Mouse (Mus musculus) midbrain, embryonic 15.5 days (tissue): ENCODE results near the gene Sugp1. TPM values are rescaled to one million over a fixed set of nuclear protein-coding genes. Genes with fewer than 3 reads are reported as not detected.
A peak's percentile ranks its signal among the peaks of the same experiment; 100 is the strongest.
"Not testable (repeated sequence)": the region's sequence is repeated elsewhere in the genome, so short reads cannot be mapped to it uniquely, and the experiment has no call there.

ENCODE experiments used
- ATAC-seq: fragments of 200-750 bp; cut with Nextera tagmentation; replicated peaks from 2 replicates; pipeline ENCODE4 v1.8.0; 2017; ENCODE audit warnings: moderate TSS enrichment
- H3K27ac ChIP-seq: fragments of 300-500 bp; sonication (generic); 2 replicates; pipeline ENCODE4 v1.5.1; 2015; ENCODE audit warnings: mild to moderate bottlenecking, inconsistent platforms
- H3K27me3 ChIP-seq: fragments of 300-500 bp; sonication (generic); replicated peaks from 2 replicates; pipeline ENCODE4 v1.6.1; 2015; ENCODE audit warnings: inconsistent platforms
- H3K36me3 ChIP-seq: fragments of 300-500 bp; sonication (generic); replicated peaks from 2 replicates; pipeline ENCODE4 v1.6.1; 2015; ENCODE audit warnings: inconsistent platforms
- H3K4me1 ChIP-seq: fragments of 300-500 bp; sonication (generic); 2 replicates; pipeline ENCODE4 v1.6.1; 2015; ENCODE audit warnings: inconsistent platforms
- H3K4me2 ChIP-seq: fragments of 300-500 bp; sonication (generic); 2 replicates; pipeline ENCODE4 v1.6.1; 2015; ENCODE audit warnings: inconsistent platforms, mild to moderate bottlenecking, moderate library complexity
- H3K4me3 ChIP-seq: fragments of 300-500 bp; sonication (generic); 2 replicates; pipeline ENCODE4 v1.5.1; 2015; ENCODE audit warnings: mild to moderate bottlenecking, inconsistent platforms
- H3K9ac ChIP-seq: fragments of 300-500 bp; sonication (generic); 2 replicates; pipeline ENCODE4 v1.6.1; 2015; ENCODE audit warnings: mild to moderate bottlenecking, inconsistent platforms
- H3K9me3 ChIP-seq: fragments of 300-500 bp; sonication (generic); 2 replicates; pipeline ENCODE4 v1.6.1; 2016; ENCODE audit warnings: inconsistent platforms
- WGBS: fragments of 180-500 bp; shearing (Covaris S2); methylation state at CpG from one replicate; pipeline ENCODE4 v1.1.7; 2015; ENCODE audit warnings: mixed read lengths; 5-methylcytosine and 5-hydroxymethylcytosine counted together
- polyA plus RNA-seq: library from polyadenylated mRNA; unstranded; fragments of >200 nt; fragmentation: Nextera tagmentation; extraction: Ambion mirVana; gene quantifications from 2 replicates; pipeline ENCODE4 v1.2.1, GENCODE M21; 2015

Sugp1 gene
- polyA plus RNA-seq, 1 experiment from 2014 or later, result 65.4 TPM

DNA sequence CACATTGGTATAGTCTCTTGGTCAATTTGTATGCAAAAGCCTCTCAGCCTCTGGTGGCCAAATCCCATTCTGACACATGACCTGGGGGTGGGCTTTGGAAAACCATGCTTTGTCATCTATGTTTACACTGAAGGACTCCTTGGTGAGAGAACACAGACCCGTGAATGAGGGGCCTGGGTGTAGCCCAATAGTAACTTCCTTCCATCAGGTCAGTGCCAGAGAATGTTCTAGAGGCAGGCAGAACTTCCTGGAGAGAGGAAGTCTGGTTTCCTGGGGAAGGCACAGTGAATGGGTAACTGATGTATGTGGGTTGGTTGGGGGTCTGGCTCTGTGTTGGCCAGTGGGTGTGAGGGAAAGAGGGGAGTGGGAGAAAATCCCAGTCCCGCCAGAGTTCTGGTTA lies 37.4 kb upstream of the Sugp1 start:
- no peaks in the 10 kb centered on the region for H3K9me3 ChIP-seq
- 52% methylated on average over 2 of the region's 2 CpGs for WGBS
- H3K9ac ChIP-seq, result no peak overlapping the region
- H3K4me3 ChIP-seq, result no peak overlapping the region
- H3K27ac ChIP-seq, result no peak overlapping the region
- ATAC-seq, result no peak
- no peak overlapping the region for H3K4me2 ChIP-seq
- H3K4me1 ChIP-seq, result peaks cover 7% of the 10 kb centered on the region; the same call in 1 of the 2 replicates
- no peaks in the 10 kb centered on the region for H3K36me3 ChIP-seq
- no peaks in the 10 kb centered on the region for H3K27me3 ChIP-seq

DNA sequence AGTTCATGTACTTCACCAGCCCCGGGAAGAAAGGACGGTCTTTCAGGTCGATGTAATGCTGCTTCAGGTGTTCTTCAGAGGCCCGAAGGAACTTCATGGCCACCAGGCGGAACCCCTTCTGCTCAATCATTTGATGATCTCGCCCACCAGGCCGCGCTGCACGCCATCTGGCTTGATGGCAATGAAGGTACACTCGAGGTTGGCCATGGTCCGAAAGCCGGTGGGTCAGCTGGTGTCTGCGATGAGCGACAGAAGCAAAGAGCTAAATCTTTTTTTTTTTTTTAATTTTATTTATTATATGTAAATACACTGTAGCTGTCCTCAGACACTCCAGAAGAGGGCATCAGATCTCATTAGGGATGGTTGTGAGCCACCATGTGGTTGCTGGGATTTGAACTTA lies 31.8 kb upstream of the Sugp1 start:
- H3K27ac ChIP-seq, H3K9me3 ChIP-seq, H3K4me3 ChIP-seq, H3K4me1 ChIP-seq, ATAC-seq, H3K36me3 ChIP-seq, H3K4me2 ChIP-seq, H3K9ac ChIP-seq, H3K27me3 ChIP-seq: not testable (repeated sequence)
- 94% methylated on average over 14 of the region's 14 CpGs for WGBS

DNA sequence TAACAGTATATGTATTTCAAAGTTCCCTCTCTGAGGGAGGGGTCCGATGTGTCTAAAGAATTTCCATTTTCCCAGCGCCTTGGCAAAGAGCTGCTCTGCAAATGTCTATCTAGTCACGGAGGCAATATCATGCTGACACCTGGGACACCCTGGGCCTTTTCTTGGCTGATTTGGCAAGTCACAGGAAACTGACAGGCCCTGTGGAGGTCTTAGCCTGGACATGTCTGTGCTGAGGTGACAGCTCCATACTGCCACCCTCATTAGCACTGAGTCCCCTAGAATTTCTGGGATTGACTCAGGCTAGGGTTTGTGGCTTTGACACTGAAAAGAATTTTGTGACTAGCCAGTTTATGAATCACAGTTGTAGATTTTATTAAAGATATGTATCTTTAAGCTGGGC lies 30.3 kb upstream of the Sugp1 start:
- no peak overlapping the region for H3K4me3 ChIP-seq
- no peaks in the 10 kb centered on the region for H3K9me3 ChIP-seq
- H3K36me3 ChIP-seq, result peaks cover 9% of the 10 kb centered on the region; the same call in 1 of the 2 replicates
- no peak for ATAC-seq
- no peak overlapping the region for H3K9ac ChIP-seq
- no peak overlapping the region for H3K4me2 ChIP-seq
- WGBS, result 81% methylated on average over 3 of the region's 3 CpGs
- H3K27ac ChIP-seq, result no peak overlapping the region
- no peaks in the 10 kb centered on the region for H3K4me1 ChIP-seq
- no peaks in the 10 kb centered on the region for H3K27me3 ChIP-seq

DNA sequence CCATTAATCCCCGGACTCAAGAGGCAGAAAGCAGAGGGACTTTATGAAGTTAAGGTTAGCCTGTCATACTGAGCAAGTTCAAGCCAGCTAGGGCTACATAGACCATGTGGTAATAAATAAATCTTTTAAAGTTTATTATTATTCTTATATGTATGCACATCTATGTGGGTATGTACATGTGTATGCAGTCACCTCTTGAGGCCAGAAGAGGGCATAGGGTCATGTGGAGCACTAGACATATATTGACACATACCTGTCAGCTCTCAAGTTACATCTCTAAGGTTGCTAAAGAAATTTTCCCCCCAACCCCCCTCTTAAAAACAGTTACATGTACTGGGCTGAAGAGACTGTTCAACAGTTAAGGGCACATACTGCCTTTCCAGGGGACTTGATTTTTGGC lies 29.9 kb upstream of the Sugp1 start:
- H3K9me3 ChIP-seq, result no peaks in the 10 kb centered on the region
- H3K4me2 ChIP-seq, result no peak overlapping the region
- WGBS, result 72% methylated on average over 1 of the region's 1 CpGs
- H3K36me3 ChIP-seq, result peaks cover 13% of the 10 kb centered on the region; the same call in 1 of the 2 replicates
- H3K27me3 ChIP-seq, result no peaks in the 10 kb centered on the region
- no peaks in the 10 kb centered on the region for H3K4me1 ChIP-seq
- no peak overlapping the region for H3K27ac ChIP-seq
- ATAC-seq, result no peak; the same call in 1 of the 2 replicates
- H3K9ac ChIP-seq, result no peak overlapping the region
- no peak overlapping the region for H3K4me3 ChIP-seq

DNA sequence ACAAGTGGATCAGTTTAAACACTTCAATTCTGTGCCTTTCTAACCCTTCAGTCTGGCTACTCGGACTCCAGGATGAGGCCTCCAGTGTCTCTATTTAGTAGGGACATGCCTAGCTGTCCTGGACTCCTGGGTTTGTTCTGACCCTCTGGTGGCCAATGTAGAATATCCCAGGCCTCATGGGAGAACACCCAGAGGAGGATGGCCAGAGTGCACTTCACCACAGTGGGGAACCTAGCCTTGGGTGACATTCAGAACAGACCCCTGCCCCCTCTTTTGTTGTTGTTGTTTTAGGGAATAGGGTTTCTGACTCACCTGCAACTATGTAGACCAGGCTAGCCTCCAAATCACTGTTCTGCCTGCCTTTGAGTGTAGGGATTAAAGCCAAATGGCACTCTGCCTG lies 27.6 kb upstream of the Sugp1 start:
- Histone ChIP-seq H3K4me1 (no peaks in the 10 kb centered on the region), H3K27ac (no peak overlapping the region), H3K9me3 (no peaks in the 10 kb centered on the region), H3K4me3 (no peak overlapping the region), H3K4me2 (no peak overlapping the region), H3K9ac (no peak overlapping the region), H3K36me3 (peaks cover 35% of the 10 kb centered on the region), H3K27me3 (no peaks in the 10 kb centered on the region)
- WGBS, result 79% methylated on average over 1 of the region's 1 CpGs
- no peak for ATAC-seq

DNA sequence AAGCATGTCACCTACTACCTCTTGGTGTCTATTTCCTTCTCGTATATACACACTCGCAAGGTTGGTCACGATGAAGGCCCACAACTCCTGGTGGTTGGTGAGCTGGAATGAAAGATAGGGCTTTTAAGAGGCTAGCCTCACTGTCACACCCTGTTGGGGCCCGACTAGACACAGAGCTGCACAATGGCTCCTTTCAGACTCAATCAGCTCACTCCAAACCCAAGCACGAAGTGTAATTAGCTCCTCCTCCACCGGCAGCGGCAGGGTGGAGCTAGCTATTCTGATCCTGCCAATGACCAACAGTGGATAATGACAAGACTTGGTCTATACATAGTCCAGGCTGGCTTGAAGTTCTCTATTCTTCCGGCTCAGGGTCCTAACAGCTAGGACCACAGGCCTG lies 19.0 kb upstream of the Sugp1 start:
- Histone ChIP-seq H3K4me1 (no peaks in the 10 kb centered on the region), H3K27me3 (no peaks in the 10 kb centered on the region), H3K9ac (no peak overlapping the region), H3K9me3 (no peaks in the 10 kb centered on the region), H3K36me3 (peaks cover 95% of the 10 kb centered on the region), H3K4me2 (no peak overlapping the region), H3K4me3 (no peak overlapping the region), H3K27ac (no peak overlapping the region)
- no peak for ATAC-seq
- WGBS, result 75% methylated on average over 8 of the region's 8 CpGs

DNA sequence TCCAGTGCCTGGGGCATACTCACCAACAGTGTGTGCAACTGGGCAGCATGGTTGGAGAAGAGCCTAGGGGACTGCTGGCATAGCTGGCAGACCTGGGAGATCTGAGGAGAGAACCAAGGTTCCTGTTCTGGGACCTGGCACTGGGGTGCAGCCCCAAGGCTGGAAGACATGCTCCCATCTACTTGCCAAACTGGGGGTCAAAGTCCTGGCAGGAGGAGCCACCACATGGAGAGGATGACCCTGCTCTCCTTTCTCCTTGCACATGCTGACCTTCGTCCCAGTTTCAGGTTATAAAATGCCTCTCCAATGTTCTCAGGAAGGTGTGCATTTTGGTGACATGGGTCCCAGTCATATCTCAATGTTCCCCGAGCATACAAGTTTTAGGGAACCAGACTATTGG lies 16.5 kb upstream of the Sugp1 start:
- H3K4me2 ChIP-seq, result no peak overlapping the region
- H3K36me3 ChIP-seq, result peaks cover 91% of the 10 kb centered on the region
- H3K27ac ChIP-seq, result no peak overlapping the region
- ATAC-seq, result no peak
- H3K27me3 ChIP-seq, result no peaks in the 10 kb centered on the region
- no peaks in the 10 kb centered on the region for H3K4me1 ChIP-seq
- no peak overlapping the region for H3K9ac ChIP-seq
- H3K4me3 ChIP-seq, result no peak overlapping the region
- WGBS, result 89% methylated on average over 2 of the region's 2 CpGs
- H3K9me3 ChIP-seq, result no peaks in the 10 kb centered on the region

DNA sequence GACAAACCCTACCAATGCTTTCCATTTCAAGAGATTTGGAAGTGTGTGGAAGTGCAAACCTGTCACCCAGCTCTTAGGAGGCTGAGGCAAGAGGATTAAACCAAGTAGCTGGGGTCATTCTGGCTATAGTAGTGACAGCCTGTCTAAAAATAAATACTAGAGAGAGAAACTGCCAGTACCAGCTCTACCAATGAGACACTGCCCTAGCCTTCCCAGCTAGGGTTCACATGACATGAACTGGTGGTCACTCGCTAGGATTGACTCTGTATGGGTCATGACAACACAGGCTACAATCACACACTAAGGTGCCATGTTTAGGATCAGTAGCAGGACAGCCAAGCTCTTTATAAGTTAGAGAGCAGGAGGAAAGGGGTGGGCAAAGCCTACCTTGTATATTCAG lies 12.4 kb upstream of the Sugp1 start:
- no peak for ATAC-seq
- Histone ChIP-seq H3K36me3 (peaks cover 52% of the 10 kb centered on the region), H3K4me1 (no peaks in the 10 kb centered on the region), H3K27ac (no peak overlapping the region), H3K4me2 (no peak overlapping the region), H3K4me3 (no peak overlapping the region), H3K9ac (no peak overlapping the region), H3K27me3 (no peaks in the 10 kb centered on the region), H3K9me3 (no peaks in the 10 kb centered on the region)
- 100% methylated on average over 1 of the region's 1 CpGs for whole genome bisulfite sequencing

DNA sequence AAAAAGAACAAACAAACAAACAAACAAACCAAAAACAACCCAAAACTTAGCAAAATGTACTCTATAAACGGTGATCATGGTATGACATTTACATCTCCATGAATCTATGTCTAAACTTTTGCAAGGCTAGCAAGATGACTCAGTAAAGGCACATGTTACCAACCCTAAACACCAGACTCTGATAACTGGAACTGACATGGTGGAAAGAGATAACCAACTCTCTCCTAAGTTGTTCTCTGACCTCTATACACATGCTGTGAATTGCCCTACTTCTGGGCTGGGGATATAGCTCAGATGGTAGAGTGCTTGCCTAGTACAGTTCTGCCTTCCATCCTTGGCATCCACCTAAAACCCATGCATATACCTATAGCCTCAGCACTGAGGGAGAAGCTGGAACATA lies 4.6 kb upstream of the Sugp1 start:
- no peak overlapping the region for H3K4me3 ChIP-seq
- no peak overlapping the region for H3K27ac ChIP-seq
- no peak overlapping the region for H3K9ac ChIP-seq
- peaks cover 3% of the 10 kb centered on the region; the same call in 1 of the 2 replicates for H3K36me3 ChIP-seq
- H3K9me3 ChIP-seq, result no peaks in the 10 kb centered on the region
- H3K4me2 ChIP-seq, result no peak overlapping the region
- no peaks in the 10 kb centered on the region for H3K27me3 ChIP-seq
- no peak for ATAC-seq
- WGBS, result 83% methylated on average over 1 of the region's 1 CpGs
- H3K4me1 ChIP-seq, result peaks cover 24% of the 10 kb centered on the region

DNA sequence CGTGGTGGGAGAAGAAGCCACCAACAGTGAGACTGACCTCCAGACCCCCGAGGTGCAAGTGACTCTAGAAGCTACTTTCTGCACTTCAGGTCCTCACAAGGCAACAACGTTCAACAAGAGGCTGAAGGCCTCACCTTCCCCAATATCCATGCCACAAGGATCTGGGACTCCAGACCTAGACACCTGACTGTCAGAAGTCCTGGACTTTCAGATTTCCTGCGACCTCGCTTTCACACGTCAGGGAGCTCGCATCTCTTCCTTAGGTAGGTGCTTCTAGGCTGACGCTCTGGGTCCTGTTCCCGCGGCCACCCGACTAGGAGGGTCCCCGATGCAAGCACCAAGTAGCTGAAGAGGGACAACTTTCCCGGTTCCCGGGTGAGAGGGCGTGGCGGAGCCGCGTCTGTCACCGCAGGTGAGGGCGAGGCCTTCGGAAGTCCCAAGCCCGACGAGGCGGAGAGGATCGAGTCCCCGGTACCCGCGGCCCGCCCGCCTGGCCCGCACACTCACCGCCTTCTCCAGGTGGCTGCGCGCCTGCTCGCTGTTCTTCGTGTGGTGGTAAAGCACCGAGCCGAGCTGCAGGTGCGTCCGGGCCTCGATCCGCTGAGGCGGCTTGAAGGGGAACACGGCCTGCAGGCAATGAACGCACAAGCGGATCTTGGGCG lies 597 bp upstream of the Sugp1 start:
- Histone ChIP-seq H3K9ac (peak overlapping the region; percentile 94), H3K27ac (peak overlapping the region; percentile 89), H3K4me1 (peaks cover 39% of the 10 kb centered on the region), H3K36me3 (peaks cover 3% of the 10 kb centered on the region; the same call in 1 of the 2 replicates), H3K27me3 (no peaks in the 10 kb centered on the region), H3K4me2 (peak overlapping the region; percentile 78), H3K9me3 (no peaks in the 10 kb centered on the region), H3K4me3 (peak overlapping the region; percentile 85)
- under 1% methylated on average over 47 of the region's 47 CpGs for WGBS
- peak; percentile 2; the same call in 1 of the 2 replicates for ATAC-seq

DNA sequence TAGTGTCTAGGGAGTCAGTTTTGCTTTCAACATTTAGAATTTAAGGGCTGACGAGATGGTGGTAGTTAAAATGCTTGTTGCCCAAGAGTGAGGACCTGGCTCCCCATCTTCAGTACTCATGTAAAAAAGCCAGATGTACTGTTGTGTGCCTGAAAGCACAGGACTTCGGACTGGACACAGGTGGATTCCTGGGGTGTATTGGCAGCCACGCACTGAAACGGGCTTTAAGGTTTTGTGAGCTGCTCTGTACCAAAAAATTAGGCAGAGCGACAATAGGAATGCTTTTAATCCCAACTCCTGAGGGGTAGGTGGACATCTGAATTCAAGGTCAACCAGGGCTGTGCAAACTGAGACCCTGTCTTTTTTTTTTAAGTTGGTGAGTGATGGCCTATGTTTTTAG lies 1.4 kb downstream of the Sugp1 start:
- WGBS, result 90% methylated on average over 5 of the region's 5 CpGs
- H3K9ac ChIP-seq, result peak overlapping the region; percentile 94; the same call in 1 of the 2 replicates

DNA sequence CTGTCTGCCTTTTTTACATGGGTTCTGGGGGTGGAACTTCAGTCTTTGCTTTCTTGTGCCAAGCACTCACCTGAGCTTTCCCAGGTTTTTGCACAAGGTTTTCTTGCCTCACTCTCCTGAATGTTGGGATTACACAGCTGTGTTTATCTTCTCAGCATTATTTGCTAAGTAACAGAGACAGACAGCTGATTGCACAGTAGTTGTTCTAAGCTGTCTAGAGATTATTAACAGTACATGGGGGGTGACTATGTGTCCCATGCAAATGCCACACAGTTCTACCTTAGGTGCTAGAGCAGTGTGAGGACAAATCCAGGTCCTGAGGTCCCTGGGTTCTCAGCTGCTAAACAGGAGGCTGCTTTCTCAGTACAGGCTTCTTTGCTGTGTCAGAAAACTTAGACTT lies 7.0 kb downstream of the Sugp1 start:
- Histone ChIP-seq H3K27me3 (no peaks in the 10 kb centered on the region), H3K27ac (no peak overlapping the region), H3K4me3 (no peak overlapping the region), H3K4me2 (no peak overlapping the region), H3K4me1 (peaks cover 1% of the 10 kb centered on the region), H3K9me3 (no peaks in the 10 kb centered on the region), H3K9ac (no peak overlapping the region), H3K36me3 (peaks cover 34% of the 10 kb centered on the region)
- no peak for ATAC-seq

More for the DNA sequence above, 1.4 kb downstream of the Sugp1 start:
- no peaks in the 10 kb centered on the region for H3K27me3 ChIP-seq
- no peaks in the 10 kb centered on the region; the same call in 1 of the 2 replicates for H3K36me3 ChIP-seq
- H3K4me3 ChIP-seq, result peak overlapping the region; percentile 85
- peak overlapping the region; percentile 78 for H3K4me2 ChIP-seq
- no peak for ATAC-seq
- no peaks in the 10 kb centered on the region for H3K9me3 ChIP-seq
- H3K27ac ChIP-seq, result no peak overlapping the region
- peaks cover 39% of the 10 kb centered on the region for H3K4me1 ChIP-seq

DNA sequence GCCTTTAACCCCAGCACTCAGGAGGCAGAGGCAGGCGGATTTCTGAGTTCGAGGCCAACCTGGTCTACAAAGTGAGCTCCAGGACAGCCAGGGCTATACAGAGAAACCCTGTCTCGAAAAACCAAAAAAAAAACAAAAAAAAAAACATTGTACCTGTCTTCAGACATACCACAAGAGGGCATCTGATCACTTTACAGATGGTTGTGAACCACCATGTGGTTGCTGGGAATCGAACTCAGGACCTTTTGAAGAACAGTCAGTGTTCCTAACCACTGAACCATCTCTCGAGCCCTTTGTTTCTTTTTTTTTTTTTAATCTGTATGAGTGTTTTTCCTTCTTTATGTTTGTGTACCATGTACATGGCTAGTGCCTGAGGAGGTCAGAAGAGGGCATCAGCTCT lies 7.8 kb downstream of the Sugp1 start:
- H3K27ac ChIP-seq, H3K4me1 ChIP-seq, H3K4me3 ChIP-seq, H3K4me2 ChIP-seq, H3K9me3 ChIP-seq, H3K9ac ChIP-seq, ATAC-seq, H3K27me3 ChIP-seq: not testable (repeated sequence)
- WGBS, result 93% methylated on average over 5 of the region's 5 CpGs
- peaks cover 38% of the 10 kb centered on the region for H3K36me3 ChIP-seq
